Mouse (Mus musculus): ENCODE data around the gene St3gal3.

DNA sequence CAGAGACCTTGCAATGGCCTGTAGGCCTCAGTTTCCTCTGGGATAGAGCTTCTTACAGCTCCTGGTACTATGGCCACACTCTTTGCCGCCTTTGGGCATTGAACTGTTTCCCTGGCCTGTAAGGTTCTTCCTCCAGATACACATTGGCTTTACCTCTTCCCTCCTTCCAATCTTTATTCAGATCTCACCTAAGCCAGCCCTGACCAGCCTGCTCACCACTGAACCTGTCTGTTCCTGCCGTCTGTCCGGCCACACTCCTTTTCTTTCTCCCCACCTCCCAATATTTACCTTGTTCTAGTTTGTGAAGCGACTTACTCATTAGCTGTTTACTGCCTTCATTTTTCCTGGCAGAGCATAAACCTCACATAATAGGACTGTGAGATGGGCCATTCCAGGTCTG is 155.5 kb downstream of the St3gal3 start:
- TF ChIP-seq POLR2A (IDR thresholded peaks at IDR 0.05; ENCODE audit: borderline replicate concordance, extremely low read depth, low read depth, low read length) (no peak), CTCF (IDR thresholded peaks at IDR 0.05; ENCODE audit: insufficient read depth, low read length) (no peak)
